Mouse (Mus musculus) heart, adult 2 months (tissue): ENCODE measurements around the gene Ptprn2.

Source experiments
- CTCF ChIP-seq: fragments of 200-600 bp; IDR thresholded peaks from 2 replicates; pipeline ENCODE4 v1.8.1; 2022; ENCODE audit warnings: antibody characterized with exemption, mild to moderate bottlenecking, moderate library complexity
- EP300 ChIP-seq: fragments of 200-500 bp; IDR thresholded peaks from 2 replicates; pipeline ENCODE4 v1.6.1; 2011; ENCODE audit warnings: low read depth, low read length, control low read depth; ENCODE audit not compliant: insufficient read depth
- POLR2A ChIP-seq: fragments of 200-500 bp; IDR thresholded peaks from 2 replicates; pipeline ENCODE4 v1.6.1; 2011; ENCODE audit warnings: mild to moderate bottlenecking, low read depth, low read length, control low read depth; ENCODE audit not compliant: insufficient read depth

DNA sequence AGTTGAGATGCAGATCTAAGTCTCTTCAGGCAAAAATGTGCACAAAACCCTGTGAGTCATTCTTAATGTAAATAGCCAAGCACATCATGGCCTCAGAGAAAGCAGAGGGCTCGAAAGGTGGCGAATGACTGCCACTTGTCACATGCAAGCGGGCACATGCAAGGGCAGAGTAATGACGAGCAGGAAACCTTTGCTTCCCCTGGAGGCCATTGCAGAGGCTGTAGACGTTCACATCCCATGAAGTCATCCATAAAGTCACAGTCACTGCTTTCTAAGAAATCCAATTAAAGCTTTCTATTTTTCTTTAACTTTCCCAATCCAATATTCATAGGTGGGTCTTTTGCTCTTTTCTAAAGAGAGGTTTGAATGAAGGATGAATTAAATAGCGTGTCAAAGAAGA is 433.7 kb downstream of the Ptprn2 start:
- no peak for TF ChIP-seq CTCF
- TF ChIP-seq EP300: no peak
- no peak for TF ChIP-seq POLR2A
